Mouse (Mus musculus) stomach, postnatal 0 days (tissue): ENCODE measurements around the gene Tpst1.

Source experiments
- CTCF ChIP-seq: IDR thresholded peaks from 2 replicates; pipeline ENCODE4 v1.5.1; 2016; ENCODE audit warnings: antibody characterized with exemption, low read depth, mild to moderate bottlenecking, moderate library complexity
- EP300 ChIP-seq: optimal IDR thresholded peaks from 2 replicates; pipeline ENCODE3; 2016; ENCODE audit warnings: antibody characterized with exemption

DNA sequence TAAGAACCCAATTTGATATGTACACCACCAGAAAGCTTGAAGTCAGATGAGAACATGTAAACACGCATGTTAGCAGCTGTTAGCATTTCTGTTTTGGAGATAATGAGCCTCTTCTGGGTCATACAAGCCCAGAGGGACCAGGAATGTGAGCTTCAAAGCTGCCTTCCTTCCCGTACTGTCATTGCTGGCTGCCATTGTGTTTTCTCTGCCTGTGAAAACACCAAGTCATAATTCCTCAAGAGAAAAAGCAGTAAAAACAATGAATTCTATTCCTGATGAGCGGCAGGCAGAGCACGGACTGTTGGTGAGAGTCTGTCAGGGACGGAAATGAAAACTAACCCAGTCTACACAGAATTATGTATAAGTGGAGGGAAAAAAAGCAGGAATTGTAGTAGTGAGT lies 51.1 kb downstream of the Tpst1 start:
- TF ChIP-seq CTCF (no peak), EP300 (no peak)
